Mouse (Mus musculus) embryo, embryonic 10.5 days (tissue): ENCODE results near the gene Fgfr2.
"Not testable (repeated sequence)": the region's sequence is repeated elsewhere in the genome, so short reads cannot be mapped to it uniquely, and the experiment has no call there.

Source experiments
- DNase-seq: peaks from one replicate; pipeline ENCODE4 v3.0.0-alpha.2; 2015; ENCODE audit warnings: low spot score

The Fgfr2 gene

DNA sequence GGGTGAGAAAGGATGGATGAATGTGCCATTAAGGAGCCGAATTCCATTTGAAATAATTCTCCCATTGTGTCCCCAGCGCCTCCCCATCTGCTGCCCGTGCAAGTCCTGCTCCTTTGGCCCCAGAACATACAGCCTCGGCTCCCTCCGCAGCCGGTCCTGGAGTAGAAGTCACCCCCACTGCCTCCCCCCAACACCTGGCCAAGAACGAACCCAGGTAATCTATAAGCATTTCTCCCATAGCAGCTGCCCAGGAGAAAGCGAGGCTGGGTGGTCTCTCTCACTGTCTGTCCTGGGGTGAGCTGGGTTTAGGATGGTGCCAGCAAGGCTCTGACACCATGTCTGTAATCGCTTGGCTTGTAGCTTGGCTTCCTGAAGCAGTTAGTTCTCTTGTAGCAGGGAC lies 2448.6 kb downstream of the Fgfr2 start:
- DNase-seq = no peak

- DNase-seq = peak; percentile 80
These were observed 2449.7 kb downstream of the Fgfr2 start for GRCm38 (mm10) chr7:130673169-130674033.

DNA sequence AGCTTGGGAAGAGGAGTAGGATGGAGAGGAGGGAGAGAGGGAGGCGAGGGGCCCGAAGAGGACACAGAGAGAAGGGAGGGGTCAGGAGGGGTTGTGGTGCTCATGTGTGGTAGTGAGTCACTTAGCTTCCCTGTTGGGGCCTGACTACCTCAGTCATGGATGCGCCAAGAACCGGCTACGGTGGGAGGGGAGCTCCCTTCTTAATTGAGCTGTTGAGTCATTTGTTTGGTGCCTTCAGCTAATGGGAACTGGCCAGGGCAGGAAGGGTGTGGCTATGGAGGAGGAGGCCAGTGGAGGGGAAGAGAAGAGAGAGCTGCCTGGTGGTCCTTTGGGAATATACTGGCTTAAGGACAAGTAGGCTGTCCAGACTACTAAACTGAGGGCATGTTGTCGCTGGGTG lies 2451.8 kb downstream of the Fgfr2 start:
- DNase-seq = no peak

DNA sequence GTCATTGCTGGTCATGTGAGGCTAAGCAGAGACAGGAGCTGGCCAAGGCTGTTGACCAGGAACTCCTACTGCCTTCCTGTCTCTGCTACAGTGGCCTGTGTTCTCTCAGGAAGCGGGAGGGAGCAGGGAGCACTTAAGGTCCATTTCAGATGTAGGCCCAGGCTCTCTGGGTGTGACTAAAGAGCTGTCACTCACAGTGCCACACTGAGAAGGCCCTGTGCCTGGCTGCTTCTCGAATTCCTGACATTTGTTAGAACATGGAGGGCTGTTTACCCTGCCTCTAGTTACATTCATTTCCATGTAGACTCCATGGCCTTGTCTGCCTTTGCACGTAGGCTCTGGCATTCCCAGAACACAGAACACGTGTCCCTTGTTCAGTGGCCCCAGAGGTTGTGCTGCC lies 2452.8 kb downstream of the Fgfr2 start:
- DNase-seq = peak; percentile 47

DNA sequence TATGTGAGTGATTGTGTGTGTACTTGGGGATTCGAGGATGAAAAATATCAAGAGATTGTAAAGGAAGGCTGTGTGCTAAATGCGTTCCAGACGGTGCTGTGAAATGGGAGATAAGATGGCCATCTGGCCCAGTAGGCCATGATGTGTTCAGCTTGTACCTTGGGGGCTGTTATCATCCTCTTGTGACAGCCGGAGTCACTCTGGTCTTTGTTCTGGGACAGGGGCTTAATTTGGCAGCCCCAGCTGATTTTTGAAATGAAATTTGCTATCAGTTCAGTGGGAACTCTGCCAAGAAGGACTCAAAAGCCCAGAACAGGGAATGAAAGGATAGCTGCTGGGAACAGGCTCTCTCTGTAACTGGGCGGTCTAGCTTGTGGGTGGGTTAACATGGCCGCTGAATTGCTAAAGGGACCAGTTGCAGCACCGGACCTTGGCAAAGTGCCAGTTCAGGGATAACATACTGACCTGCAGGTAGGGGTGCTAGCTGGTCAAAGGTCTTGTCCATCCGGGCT lies 2453.7 kb downstream of the Fgfr2 start:
- DNase-seq = peak; percentile 46

- no peak for DNase-seq
These were observed 2454.3 kb downstream of the Fgfr2 start for GRCm38 (mm10) chr7:130668729-130669281.

GRCm38 (mm10) chr7:130668013-130668412 lies 2455.1 kb downstream of the Fgfr2 start:
- DNase-seq = not testable (repeated sequence)

- DNase-seq = no peak
These were observed 2457.8 kb downstream of the Fgfr2 start for GRCm38 (mm10) chr7:130665358-130665757.

GRCm38 (mm10) chr7:130664629-130665028 lies 2458.5 kb downstream of the Fgfr2 start:
- DNase-seq = no peak

DNA sequence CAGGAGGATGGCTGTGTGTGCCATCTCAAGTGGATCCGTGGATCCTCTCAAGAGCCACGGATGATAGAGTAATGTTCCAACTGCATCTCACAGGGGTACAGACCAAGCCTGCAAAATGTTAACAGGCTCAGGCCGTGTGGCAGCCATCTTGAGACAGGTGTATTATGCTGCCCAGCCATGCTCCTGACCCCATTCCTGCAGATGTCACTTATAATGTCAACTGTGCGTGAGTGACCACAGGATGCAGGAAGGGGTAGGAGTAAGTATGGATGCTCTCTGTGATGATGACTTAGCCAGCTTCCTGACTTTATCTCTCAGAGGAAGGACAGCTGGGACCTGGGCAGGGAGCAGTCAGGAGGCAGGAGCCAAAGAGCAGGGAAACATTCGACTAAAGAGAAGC lies 2459.1 kb downstream of the Fgfr2 start:
- DNase-seq = no peak

DNA sequence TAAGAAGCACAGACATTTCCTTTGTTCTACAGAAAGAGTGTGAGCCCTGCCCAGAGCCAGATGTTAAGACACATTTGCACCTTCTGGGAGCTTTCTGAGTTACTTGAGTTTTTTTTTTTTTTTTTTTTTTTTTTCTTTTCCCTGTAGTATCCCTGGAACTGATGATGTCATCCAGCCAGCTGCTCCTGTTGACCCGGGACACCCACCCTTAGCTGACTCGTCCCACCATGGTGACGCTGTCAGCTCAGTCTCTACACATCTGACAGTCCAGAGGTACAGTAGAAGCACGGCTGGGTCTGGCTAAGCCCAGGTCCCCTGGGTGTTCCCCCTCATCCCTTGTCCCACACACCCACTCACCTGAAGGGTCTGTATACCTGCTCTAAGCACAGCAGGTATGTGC lies 2460.3 kb downstream of the Fgfr2 start:
- DNase-seq = no peak

GRCm38 (mm10) chr7:130662250-130662649 lies 2460.9 kb downstream of the Fgfr2 start:
- DNase-seq = no peak

DNA sequence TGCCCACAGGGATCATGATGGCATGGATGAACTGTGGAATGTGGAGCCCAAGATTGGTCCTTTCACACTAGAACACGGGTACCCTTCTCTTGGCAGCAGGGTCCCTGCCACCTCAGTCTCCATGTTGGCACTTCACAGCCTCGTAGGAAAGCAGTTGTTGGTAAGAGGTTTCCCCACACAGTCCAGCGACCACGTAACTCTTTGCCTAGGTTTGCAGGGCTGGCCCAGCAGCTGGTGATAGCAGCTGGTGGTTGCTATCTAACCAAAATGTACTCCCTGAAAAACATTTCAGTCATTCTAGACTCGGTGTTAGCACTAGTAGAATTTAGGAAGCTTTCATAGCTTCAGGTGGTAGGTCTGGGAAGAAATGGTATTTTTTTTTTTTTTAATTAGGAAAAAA lies 2464.0 kb downstream of the Fgfr2 start:
- DNase-seq = no peak

GRCm38 (mm10) chr7:130657751-130658150 lies 2465.4 kb downstream of the Fgfr2 start:
- DNase-seq = no peak

DNA sequence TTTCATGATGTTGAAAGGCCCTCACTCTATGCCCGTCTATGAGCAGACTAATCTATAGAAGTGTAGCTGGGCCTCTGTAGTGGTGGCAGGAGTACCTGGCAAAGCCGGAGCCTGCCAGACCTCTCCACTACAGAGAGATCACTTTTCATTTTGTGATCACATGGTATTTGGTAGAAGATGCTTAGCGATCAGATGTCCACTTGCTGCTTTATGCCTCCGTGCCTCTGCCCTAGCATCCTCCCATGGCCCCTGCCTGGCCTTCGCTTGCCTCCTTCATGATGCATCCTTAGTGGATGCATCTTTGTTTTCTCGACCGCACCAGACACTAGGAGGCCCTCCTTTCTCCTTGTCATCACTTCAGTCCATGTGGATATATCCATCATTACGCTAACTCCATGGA lies 2466.2 kb downstream of the Fgfr2 start:
- DNase-seq = no peak

DNA sequence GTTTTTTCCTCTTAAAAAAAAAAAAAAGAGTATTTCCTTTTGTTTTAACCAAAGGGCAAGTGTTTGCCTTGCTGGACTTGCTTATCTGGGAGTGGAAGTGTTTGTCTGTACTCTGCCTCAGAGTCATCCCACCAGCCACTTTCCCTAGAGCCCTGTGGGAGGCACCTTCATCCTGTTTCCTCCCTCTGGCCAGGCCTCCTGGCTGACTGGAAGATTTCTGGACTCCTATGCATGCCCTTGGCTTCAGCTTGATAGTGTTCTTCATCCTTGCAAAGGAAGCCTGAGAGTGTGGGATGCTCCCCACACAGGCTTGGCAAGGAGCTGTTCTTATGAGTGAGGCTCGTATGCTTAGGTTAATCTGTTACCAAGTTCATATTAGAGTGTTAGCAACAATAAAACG lies 2468.6 kb downstream of the Fgfr2 start:
- DNase-seq = no peak

DNA sequence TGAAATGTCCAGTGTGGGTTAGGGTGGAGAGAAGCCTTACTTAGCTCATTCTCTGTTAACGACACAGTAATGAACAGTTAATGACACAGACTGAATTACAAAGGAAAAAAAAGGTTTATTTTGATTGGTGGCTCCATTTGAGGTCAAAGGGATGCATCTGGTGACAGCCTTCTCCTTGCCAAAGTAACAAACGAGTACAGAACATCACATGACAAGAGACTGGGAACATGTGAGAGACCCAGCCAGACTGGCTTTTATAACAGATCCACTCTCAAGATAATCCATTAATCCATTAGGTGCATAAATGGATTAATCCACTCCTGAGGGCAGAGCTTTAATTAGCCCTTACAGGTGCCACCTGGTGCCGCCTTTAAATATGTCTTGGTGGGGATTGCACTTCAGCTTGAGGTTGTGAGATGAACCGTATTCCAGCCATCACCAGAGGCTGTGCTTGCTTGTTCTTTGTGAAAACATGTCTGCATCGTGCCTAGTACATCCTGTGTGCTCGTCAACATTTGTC lies 2470.1 kb downstream of the Fgfr2 start:
- DNase-seq = no peak

- DNase-seq = no peak
These were observed 2472.5 kb downstream of the Fgfr2 start for GRCm38 (mm10) chr7:130650621-130651020.

DNA sequence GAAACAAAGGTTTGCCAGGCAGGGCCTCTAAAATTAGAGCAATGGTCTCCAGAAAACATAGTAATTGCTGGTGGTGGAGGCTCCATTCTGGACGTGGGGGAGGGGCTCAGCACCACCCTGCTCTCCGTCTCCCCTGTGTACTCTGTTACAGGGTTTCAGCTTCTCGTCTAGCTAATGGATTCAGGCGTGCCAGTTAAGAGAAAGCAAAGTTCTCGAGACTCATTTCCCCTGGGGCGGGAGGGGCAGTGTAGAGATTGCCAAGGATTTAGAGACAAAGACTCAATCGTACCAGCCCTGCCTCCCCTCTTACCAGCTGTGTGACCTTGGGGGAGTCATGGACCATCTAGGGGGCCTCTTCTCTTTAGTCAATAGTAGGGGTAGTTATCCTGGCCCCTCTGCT lies 2473.9 kb downstream of the Fgfr2 start:
- DNase-seq = no peak

DNA sequence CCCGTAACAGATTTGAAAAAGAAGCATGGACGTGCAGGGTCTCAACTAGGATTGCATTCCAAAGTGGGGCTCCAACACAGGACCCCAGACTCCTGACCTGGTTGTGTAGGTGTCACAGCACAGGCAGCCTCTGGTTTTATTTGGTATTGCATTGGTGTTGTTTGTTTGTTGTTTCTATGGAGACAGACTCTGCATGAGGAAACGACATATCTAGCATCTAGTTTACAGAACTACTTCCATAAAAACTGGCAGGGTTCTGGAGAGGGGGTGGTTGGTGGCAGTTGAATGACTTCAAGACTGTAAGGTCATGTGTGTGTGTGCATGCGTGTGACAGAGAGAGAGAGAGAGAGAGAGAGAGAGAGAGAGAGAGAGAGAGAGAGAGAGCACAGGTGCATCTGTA lies 2475.1 kb downstream of the Fgfr2 start:
- no peak for DNase-seq

DNA sequence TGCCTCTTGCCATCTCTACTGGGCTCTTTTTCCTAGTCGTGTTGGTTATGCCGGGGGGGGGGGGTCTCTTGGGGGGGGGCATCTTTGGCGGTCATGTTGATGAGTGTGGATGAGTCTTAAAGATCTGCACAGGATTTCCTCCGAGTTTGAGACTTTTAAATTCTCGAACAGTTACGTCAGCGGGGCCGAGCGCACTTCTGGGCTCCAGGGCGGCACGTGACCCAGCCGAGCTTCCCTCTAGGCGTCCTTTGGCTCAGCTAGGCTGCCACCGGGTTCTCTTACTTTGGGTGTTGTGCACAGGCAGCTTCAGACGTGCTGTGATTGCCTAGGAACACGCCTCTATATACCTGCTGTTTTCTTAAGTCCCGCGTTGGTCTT lies 2476.4 kb downstream of the Fgfr2 start:
- DNase-seq = peak; percentile 90

GRCm38 (mm10) chr7:130645994-130646761 lies 2477.0 kb downstream of the Fgfr2 start:
- DNase-seq = peak; percentile 84
